Mouse (Mus musculus) liver, embryonic 13.5 days (tissue): ENCODE data around the gene Apol7e. TPM values are rescaled to one million over a fixed set of nuclear protein-coding genes. Genes with fewer than 3 reads are reported as not detected.
"Not testable (repeated sequence)": the region's sequence is repeated elsewhere in the genome, so short reads cannot be mapped to it uniquely, and the experiment has no call there.

ENCODE experiments used
- ATAC-seq: fragments of 200-750 bp; cut with Nextera tagmentation; 2 replicates; pipeline ENCODE4 v1.8.0; 2017; ENCODE audit warnings: low read depth, mild to moderate bottlenecking, moderate number of reproducible peaks, moderate library complexity
- DNase-seq: peaks from one replicate; pipeline ENCODE4 v3.0.0; 2022
- H3K27ac ChIP-seq: fragments of 300-500 bp; sonication (generic); 2 replicates; pipeline ENCODE4 v1.5.1; 2015; ENCODE audit warnings: moderate library complexity, mild to moderate bottlenecking, inconsistent platforms
- H3K27me3 ChIP-seq: fragments of 300-500 bp; sonication (generic); 2 replicates; pipeline ENCODE4 v1.6.1; 2015; ENCODE audit warnings: mild to moderate bottlenecking, inconsistent platforms
- H3K36me3 ChIP-seq: fragments of 300-500 bp; sonication (generic); 2 replicates; pipeline ENCODE4 v1.6.1; 2015; ENCODE audit warnings: mild to moderate bottlenecking, inconsistent platforms
- H3K4me1 ChIP-seq: fragments of 300-500 bp; sonication (generic); replicated peaks from 2 replicates; pipeline ENCODE4 v1.6.1; 2015; ENCODE audit warnings: inconsistent platforms
- H3K4me2 ChIP-seq: fragments of 300-500 bp; sonication (generic); 2 replicates; pipeline ENCODE4 v1.6.1; 2015; ENCODE audit warnings: inconsistent platforms, mild to moderate bottlenecking, moderate library complexity
- H3K4me3 ChIP-seq: fragments of 300-500 bp; sonication (generic); replicated peaks from 2 replicates; pipeline ENCODE4 v1.5.1; 2015; ENCODE audit warnings: mild to moderate bottlenecking, inconsistent platforms
- H3K9ac ChIP-seq: fragments of 300-500 bp; sonication (generic); 2 replicates; pipeline ENCODE4 v1.6.1; 2015; ENCODE audit warnings: mild to moderate bottlenecking, inconsistent platforms
- H3K9me3 ChIP-seq: fragments of 300-500 bp; sonication (generic); replicated peaks from 2 replicates; pipeline ENCODE4 v1.6.1; 2016; ENCODE audit warnings: inconsistent platforms
- WGBS: fragments of 180-500 bp; shearing (Covaris S2); methylation state at CpG from one replicate; pipeline ENCODE4 v1.1.7; 2015; ENCODE audit not compliant: insufficient replicate concordance; 5-methylcytosine and 5-hydroxymethylcytosine counted together
- polyA plus RNA-seq: library from polyadenylated mRNA; unstranded; fragments of >200 nt; fragmentation: Nextera tagmentation; extraction: Ambion mirVana; gene quantifications from 2 replicates; pipeline ENCODE4 v1.2.1, GENCODE M21; 2015

Apol7e gene
- not detected in 2 replicates for polyA plus RNA-seq

DNA sequence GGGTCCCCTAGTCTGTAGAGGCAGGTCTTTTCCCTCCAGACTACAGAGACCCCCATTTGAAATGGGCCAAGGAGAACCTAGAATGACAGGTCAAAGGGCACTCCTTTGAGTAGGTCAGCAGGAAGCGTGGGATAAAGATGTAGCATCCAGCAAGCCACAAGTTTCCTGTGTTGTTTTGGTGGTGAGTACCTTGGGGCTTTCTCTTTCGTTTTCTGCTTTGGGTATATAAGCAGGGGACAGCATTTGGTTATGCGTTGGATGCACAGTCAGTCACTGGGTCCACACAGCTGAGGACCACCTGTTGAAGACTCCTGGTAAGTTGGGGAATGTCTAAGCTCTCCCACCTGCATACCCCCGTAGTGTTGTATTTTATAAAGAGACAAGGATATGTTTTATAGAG lies at the start of gene Apol7e:
Gene Apol7e, plus strand, starts transcription at position 202 of the 400 bp plus-strand sequence.
- not testable (repeated sequence) for H3K4me3 ChIP-seq, DNase-seq, H3K4me2 ChIP-seq, ATAC-seq, H3K9me3 ChIP-seq, H3K36me3 ChIP-seq, H3K27me3 ChIP-seq, H3K9ac ChIP-seq, H3K4me1 ChIP-seq, H3K27ac ChIP-seq
- 36% methylated on average over 4 of the region's 4 CpGs for WGBS

DNA sequence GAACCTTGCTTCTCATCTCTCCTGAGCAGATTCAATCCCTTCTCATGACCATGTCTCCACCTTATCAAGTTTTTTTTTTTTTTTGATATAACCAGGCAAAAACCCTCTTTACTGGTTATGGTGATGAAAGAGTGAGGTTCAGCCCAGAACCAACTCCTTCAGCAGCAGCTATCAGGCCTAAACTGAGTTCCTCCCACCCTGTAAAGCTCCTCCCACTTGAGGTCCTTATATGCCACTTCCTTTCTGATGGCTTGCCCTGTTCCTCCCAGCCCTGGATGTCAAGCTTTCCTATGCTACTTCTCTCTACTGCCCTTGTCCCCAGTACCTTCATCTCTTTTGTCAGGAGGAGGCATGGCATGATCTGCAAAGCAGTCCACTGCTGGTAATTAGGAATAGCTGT lies 47.5 kb upstream of the Apol7e start:
- not testable (repeated sequence) for H3K36me3 ChIP-seq, H3K27ac ChIP-seq, H3K4me1 ChIP-seq, H3K4me2 ChIP-seq, H3K9me3 ChIP-seq, DNase-seq, H3K4me3 ChIP-seq, ATAC-seq, H3K9ac ChIP-seq, H3K27me3 ChIP-seq

DNA sequence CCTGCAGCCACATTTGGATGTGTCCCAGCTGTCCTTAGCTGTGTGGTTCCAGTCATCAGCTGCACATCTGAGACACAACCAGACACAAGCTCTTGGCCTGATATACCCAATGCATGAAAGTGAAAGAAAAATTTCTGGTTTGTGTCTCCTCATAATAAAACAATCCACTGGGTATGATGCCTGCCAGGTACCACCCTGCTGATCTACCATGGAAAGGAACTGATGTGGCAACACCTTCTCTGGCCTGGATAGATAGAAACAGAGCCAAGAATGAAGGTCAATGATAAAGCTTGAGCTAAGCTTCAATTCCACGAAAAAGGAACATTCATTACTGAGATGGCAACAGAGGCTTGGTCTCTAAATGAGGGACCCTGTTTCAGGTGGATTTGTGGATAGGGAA lies 38.9 kb upstream of the Apol7e start:
- H3K27me3 ChIP-seq, H3K4me3 ChIP-seq, H3K4me1 ChIP-seq, H3K9me3 ChIP-seq, H3K9ac ChIP-seq, H3K4me2 ChIP-seq, H3K36me3 ChIP-seq, ATAC-seq, H3K27ac ChIP-seq, DNase-seq: not testable (repeated sequence)
- 47% methylated on average over 1 of the region's 1 CpGs for WGBS

DNA sequence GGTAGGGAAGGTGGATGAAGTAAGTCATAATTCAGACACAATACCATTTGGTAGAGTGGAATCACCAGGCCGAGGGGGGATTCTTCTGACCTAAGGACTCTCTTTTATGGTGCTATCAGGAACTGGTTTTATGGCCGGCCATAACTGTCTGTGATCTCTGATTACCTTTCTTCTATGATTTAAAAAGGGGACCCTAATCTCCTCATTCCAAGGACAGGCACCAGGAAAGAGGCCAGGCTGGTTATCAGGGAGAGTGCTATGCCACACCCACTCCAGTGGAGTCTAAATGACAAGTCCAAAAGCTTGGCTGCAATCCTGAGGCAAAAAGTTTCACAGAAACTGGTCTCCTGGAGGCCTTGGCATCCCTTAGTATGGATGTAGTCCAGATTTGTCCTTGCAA lies 36.8 kb upstream of the Apol7e start:
- H3K9ac ChIP-seq, H3K4me2 ChIP-seq, ATAC-seq, H3K9me3 ChIP-seq, H3K36me3 ChIP-seq, H3K4me3 ChIP-seq, H3K27ac ChIP-seq, H3K4me1 ChIP-seq, DNase-seq, H3K27me3 ChIP-seq: not testable (repeated sequence)
- WGBS = 54% methylated on average over 2 of the region's 2 CpGs

DNA sequence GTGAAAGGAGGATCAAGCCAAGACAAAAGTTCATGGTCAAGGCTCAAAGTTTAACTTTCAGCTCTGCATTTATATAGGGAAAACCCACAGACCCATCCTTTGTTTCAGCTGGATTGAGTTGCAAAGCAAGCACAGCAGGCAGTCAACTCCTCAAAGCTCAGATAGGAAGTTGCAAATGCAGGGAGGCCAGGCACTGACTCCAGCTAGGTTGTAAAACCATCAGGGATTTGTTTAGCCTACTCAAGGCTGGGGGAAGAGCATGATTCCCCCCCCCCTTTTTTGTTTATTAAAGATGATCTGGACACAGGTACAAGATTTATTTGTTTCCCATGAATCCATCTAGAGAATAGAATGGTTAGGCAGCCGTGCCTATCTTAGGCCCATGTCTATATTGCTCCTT lies 24.6 kb upstream of the Apol7e start:
- H3K9me3 ChIP-seq, H3K36me3 ChIP-seq, H3K9ac ChIP-seq, H3K4me3 ChIP-seq, H3K4me1 ChIP-seq, H3K4me2 ChIP-seq, H3K27me3 ChIP-seq, ATAC-seq, H3K27ac ChIP-seq, DNase-seq: not testable (repeated sequence)
- 65% methylated on average over 1 of the region's 1 CpGs for WGBS

DNA sequence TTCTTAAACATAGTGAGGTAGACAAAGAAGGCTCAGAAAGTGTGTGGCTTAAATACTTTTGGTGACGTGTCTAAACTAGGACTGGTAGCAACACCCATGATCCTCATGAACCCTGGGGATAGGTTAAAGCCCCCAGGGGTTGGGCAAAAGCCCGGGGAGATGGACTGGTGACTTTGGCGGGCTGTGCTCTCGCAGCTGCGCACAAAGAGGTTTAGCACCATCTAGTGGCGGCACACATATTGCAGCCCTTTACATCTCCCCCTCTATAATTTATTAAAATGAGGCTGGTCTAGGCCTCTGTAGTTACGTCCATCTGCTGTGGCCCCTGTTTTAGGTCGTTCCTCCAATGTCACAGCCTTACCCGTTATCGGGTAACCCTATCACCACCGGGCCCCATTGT lies 14.7 kb upstream of the Apol7e start:
- H3K9ac ChIP-seq = not testable (repeated sequence)

DNA sequence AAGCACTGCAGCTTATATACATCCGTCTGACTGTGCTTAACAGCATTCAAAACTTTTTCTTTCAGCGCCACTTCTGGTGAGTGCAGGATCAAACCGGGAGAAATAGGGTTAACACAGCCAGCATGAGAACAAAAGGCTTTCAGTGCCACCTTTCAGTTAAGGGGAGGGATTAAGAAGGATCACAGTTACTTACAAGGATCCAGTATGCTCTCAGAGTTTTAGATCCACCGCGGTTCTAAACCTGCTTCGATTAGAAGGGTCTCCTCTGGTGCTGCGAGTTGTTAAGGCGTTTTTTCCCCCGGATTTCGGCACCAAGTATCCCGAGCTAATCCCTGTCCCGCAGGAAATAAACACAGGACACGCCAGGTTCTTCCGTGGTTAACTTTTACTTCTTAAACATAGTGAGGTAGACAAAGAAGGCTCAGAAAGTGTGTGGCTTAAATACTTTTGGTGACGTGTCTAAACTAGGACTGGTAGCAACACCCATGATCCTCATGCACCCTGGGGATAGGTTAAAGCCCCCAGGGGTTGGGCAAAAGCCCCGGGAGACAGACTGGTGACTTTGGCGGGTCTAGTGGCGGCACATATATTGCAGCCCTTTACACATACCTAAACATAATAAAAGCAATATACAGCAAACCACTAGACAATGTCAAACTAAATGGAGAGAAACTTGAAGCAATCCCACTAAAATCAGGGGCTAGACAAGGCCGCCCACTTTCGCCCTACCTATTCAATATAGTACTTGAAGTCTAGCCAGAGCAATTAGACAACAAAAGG lies 6.9 kb upstream of the Apol7e start:
- not testable (repeated sequence) for DNase-seq, H3K27ac ChIP-seq, H3K4me1 ChIP-seq, H3K36me3 ChIP-seq, H3K27me3 ChIP-seq, H3K9ac ChIP-seq, H3K9me3 ChIP-seq, H3K4me3 ChIP-seq, ATAC-seq, H3K4me2 ChIP-seq
- WGBS = 10% methylated on average over 19 of the region's 20 CpGs

More for the DNA sequence above, 14.7 kb upstream of the Apol7e start:
- H3K27ac ChIP-seq, H3K27me3 ChIP-seq, H3K4me3 ChIP-seq, H3K36me3 ChIP-seq, H3K4me1 ChIP-seq, H3K9me3 ChIP-seq, H3K4me2 ChIP-seq, ATAC-seq: not testable (repeated sequence)
- DNase-seq = peak; percentile 10
- 13% methylated on average over 11 of the region's 11 CpGs for WGBS

DNA sequence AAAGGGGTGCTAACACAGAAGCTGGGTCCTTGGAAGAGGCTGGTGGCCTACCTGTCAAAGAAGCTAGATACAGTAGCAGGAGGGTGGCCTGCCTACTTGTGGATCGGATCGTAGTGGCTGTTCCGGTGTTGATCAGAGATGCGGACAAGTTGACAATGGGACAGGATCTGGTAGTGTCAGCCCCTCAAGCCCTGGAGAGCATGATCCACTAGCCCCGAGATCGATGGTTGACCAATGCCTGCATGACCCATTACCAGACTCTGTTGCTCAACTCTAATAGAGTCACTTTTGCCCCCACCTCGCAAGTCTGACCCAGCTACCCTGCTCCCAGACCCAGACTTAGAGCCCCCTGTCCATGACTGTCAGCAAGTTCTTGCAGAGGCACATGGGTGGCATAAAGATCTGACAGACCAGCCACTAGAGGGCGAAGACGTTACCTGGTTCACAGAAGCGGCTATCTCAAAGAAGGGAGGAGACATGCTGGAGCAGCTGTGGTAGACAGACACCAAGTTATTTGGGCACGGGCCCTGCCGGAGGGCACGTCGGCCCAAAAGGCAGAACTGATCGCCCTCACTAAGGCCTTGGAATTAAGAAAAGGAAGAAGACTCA lies 3.9 kb upstream of the Apol7e start:
- not testable (repeated sequence) for H3K4me1 ChIP-seq, H3K9ac ChIP-seq, H3K27ac ChIP-seq, ATAC-seq, H3K36me3 ChIP-seq, H3K27me3 ChIP-seq, H3K9me3 ChIP-seq, H3K4me2 ChIP-seq, H3K4me3 ChIP-seq
- 25% methylated on average over 11 of the region's 15 CpGs for WGBS
- DNase-seq = peak; percentile 6

DNA sequence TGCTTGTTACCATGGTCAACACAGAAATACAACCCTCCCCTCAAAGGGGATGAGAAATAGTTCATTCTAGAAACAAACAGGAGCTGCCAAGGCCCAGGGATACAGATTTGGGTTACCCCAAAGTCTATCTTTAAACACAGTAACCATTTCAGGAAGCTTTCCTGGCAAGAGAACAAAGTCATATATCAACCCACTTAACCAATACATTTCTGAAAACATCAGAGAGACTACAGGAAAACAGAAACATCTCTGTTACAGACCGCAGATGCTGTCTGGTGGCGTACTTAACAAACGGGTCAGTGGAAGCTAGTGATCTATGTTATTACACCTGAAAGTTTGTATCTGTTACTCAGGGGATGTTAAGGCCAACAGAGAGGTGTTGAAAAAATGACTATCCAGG lies 6.6 kb downstream of the Apol7e start:
- not testable (repeated sequence) for ATAC-seq

DNA sequence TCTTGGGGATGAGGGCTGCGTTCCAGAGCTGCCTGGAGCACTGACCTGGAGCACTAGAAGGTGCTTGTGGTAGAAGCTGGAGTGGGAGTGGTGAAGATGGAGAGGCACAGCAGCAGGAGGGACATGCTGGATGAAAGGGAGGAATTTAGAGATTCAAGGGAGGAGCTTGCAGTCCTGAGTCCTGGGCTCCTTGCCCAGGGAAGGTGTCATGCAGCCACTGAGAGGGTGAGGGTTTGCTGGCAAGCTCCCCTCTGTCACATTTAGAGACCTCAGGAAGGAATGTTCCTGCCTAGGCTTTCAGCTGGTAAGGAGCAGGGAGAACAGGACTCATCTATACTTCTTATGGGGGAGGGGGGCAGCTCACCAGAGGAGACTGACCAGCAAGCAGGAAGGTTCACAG lies 10.3 kb downstream of the Apol7e start:
- H3K27ac ChIP-seq, H3K36me3 ChIP-seq, H3K4me2 ChIP-seq, DNase-seq, H3K4me3 ChIP-seq, ATAC-seq, H3K4me1 ChIP-seq, H3K27me3 ChIP-seq, H3K9ac ChIP-seq, H3K9me3 ChIP-seq: not testable (repeated sequence)
- 50% methylated on average over 1 of the region's 1 CpGs for WGBS

More for the DNA sequence above, 6.6 kb downstream of the Apol7e start:
- not testable (repeated sequence) for H3K4me1 ChIP-seq, H3K9me3 ChIP-seq, H3K36me3 ChIP-seq, H3K27me3 ChIP-seq, H3K4me2 ChIP-seq, DNase-seq, H3K4me3 ChIP-seq, H3K9ac ChIP-seq, H3K27ac ChIP-seq
- 81% methylated on average over 3 of the region's 3 CpGs for WGBS

DNA sequence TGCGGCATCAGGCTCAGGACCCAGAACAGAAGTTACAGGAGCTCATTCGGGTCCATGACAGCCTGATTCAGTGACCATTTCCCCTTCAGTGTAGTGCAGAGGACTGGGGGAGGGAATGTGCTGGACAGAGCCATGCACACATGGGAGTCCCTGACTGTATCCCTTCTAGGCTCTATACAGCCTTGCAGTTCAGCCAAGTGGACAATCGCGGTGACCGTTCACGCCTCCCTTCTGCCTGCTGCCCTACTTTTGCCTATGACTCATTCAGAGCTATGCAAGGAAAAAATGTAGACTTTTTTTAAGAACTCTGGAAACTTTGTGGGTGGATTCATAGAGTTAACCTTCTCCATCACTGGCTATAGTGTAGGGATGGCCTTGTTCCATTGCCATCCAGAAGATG lies 19.6 kb downstream of the Apol7e start:
- H3K9me3 ChIP-seq, ATAC-seq, H3K27ac ChIP-seq, H3K9ac ChIP-seq, H3K27me3 ChIP-seq, H3K4me1 ChIP-seq, DNase-seq, H3K4me3 ChIP-seq, H3K36me3 ChIP-seq, H3K4me2 ChIP-seq: not testable (repeated sequence)
- 61% methylated on average over 2 of the region's 6 CpGs for WGBS

DNA sequence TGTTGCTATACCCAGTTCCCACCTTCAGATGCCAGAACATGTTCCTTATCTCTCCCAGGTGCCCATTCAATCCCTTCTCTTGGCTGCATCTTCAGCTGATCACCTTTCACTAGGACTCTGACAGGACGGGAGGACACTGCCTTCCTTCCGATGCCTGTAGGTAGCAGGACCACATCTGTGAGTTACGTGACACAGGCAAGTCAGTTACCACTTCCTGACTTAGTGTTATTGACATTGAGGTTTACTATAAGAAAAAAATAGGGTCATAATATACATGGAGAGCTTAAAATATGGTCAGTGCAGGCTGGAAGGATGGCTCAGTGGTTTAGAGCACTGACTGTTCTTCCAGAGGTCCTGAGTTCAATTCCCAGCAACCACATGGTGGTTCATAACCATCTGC lies 22.9 kb downstream of the Apol7e start:
- H3K4me1 ChIP-seq, H3K4me2 ChIP-seq, H3K4me3 ChIP-seq, H3K27ac ChIP-seq, H3K9me3 ChIP-seq, H3K9ac ChIP-seq, H3K27me3 ChIP-seq, H3K36me3 ChIP-seq, ATAC-seq, DNase-seq: not testable (repeated sequence)
- no CpG with 5 or more reads among the region's 3 CpGs for WGBS
